Mouse (Mus musculus) thymus, postnatal 14 days (tissue): ENCODE results near the gene Ano8.
"Not testable (repeated sequence)": the region's sequence is repeated elsewhere in the genome, so short reads cannot be mapped to it uniquely, and the experiment has no call there.

Experiments used
- DNase-seq: peaks from one replicate; pipeline ENCODE4 v3.0.0; 2021

The Ano8 gene

DNA sequence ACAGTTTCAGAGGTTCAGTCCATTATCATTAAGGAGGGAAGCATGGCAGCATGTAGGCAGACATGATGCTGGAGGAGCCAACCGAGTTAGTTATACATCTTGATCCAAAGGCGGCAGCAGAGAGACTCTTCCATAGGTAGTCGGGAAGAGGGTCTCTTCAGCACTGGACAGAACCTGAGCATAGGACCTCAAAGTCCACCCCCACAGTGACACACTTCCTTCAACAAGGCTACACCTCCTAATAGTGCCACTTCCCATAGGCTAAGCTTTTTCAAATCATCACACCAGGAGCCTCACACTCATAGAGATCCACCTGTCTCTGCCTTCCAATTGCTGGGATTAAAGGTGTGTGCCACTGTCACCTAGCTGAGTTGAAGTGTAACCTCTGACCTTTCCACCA, 48.7 kb downstream of the Ano8 start:
- no peak for DNase-seq

- not testable (repeated sequence) for DNase-seq
Measured at GRCm38 (mm10) chr8:71432935-71433334, 52.8 kb downstream of the Ano8 start.
